Mouse (Mus musculus): ENCODE data around the gene Rasgrp3. TPM values are rescaled to one million over a fixed set of nuclear protein-coding genes. Genes with fewer than 3 reads are reported as not detected.

Rasgrp3 gene
- polyA plus RNA-seq, 1 experiment from 2014 or later = 5.2 TPM

GRCm38 (mm10) chr17:75557031-75557430 is 121.3 kb downstream of the Rasgrp3 start:
- no peak for TF ChIP-seq EP300 (optimal IDR thresholded peaks at IDR 0.05)
- no peak for TF ChIP-seq CTCF (IDR thresholded peaks at IDR 0.05; ENCODE audit: low read depth)
- Histone ChIP-seq H3K36me3 (ENCODE audit: control insufficient read depth, insufficient read depth, low read length) (no peaks in the 10 kb centered on the region), H3K27ac (replicated peaks) (no peak overlapping the region), H3K4me1 (replicated peaks; ENCODE audit: control insufficient read depth, insufficient read depth) (no peaks in the 10 kb centered on the region), H3K4me2 (replicated peaks; ENCODE audit: low read depth) (no peak overlapping the region), H3K4me3 (ENCODE audit: low read depth, low read length) (no peak overlapping the region), H3K9me3 (ENCODE audit: control insufficient read depth, low read length) (no peaks in the 10 kb centered on the region), H3K27me3 (ENCODE audit: control insufficient read depth, insufficient read depth, low read length) (no peaks in the 10 kb centered on the region), H3K9ac (ENCODE audit: low read length) (no peak overlapping the region)
- DNase-seq (ENCODE audit: low spot score) (no peak), ATAC-seq (ENCODE audit: low FRiP score, low TSS enrichment) (no peak)
- WGBS = 33% methylated on average over 3 of the region's 3 CpGs

- H3K4me2 ChIP-seq (replicated peaks; ENCODE audit: low read depth) = no peak overlapping the region
- H3K9ac ChIP-seq (ENCODE audit: low read length) = no peak overlapping the region
- no peaks in the 10 kb centered on the region for H3K4me1 ChIP-seq (replicated peaks; ENCODE audit: control insufficient read depth, insufficient read depth)
- no peak for ATAC-seq (ENCODE audit: low FRiP score, low TSS enrichment)
- no peaks in the 10 kb centered on the region for H3K27me3 ChIP-seq (ENCODE audit: control insufficient read depth, insufficient read depth, low read length)
- 94% methylated on average over 2 of the region's 2 CpGs for WGBS
- no peak overlapping the region for H3K27ac ChIP-seq (replicated peaks)
- DNase-seq (ENCODE audit: low spot score) = no peak
- no peak overlapping the region for H3K4me3 ChIP-seq (ENCODE audit: low read depth, low read length)
- TF ChIP-seq EP300 (optimal IDR thresholded peaks at IDR 0.05) (no peak), CTCF (IDR thresholded peaks at IDR 0.05; ENCODE audit: low read depth) (no peak)
- no peaks in the 10 kb centered on the region for H3K36me3 ChIP-seq (ENCODE audit: control insufficient read depth, insufficient read depth, low read length)
- H3K9me3 ChIP-seq (ENCODE audit: control insufficient read depth, low read length) = no peaks in the 10 kb centered on the region
These were observed 122.3 kb downstream of the Rasgrp3 start for GRCm38 (mm10) chr17:75558041-75558440.

- ATAC-seq (ENCODE audit: low FRiP score, low TSS enrichment) (no peak), DNase-seq (ENCODE audit: low spot score) (no peak)
- H3K4me2 ChIP-seq (replicated peaks; ENCODE audit: low read depth) = no peak overlapping the region
- H3K9me3 ChIP-seq (ENCODE audit: control insufficient read depth, low read length) = no peaks in the 10 kb centered on the region
- no peak overlapping the region for H3K4me3 ChIP-seq (ENCODE audit: low read depth, low read length)
- H3K27ac ChIP-seq (replicated peaks) = no peak overlapping the region
- H3K4me1 ChIP-seq (replicated peaks; ENCODE audit: control insufficient read depth, insufficient read depth) = no peaks in the 10 kb centered on the region
- H3K36me3 ChIP-seq (ENCODE audit: control insufficient read depth, insufficient read depth, low read length) = no peaks in the 10 kb centered on the region
- WGBS = 62% methylated on average over 7 of the region's 7 CpGs
- TF ChIP-seq EP300 (optimal IDR thresholded peaks at IDR 0.05) (no peak), CTCF (IDR thresholded peaks at IDR 0.05; ENCODE audit: low read depth) (no peak)
- no peak overlapping the region for H3K9ac ChIP-seq (ENCODE audit: low read length)
- H3K27me3 ChIP-seq (ENCODE audit: control insufficient read depth, insufficient read depth, low read length) = no peaks in the 10 kb centered on the region
These were observed 139.9 kb downstream of the Rasgrp3 start for GRCm38 (mm10) chr17:75575608-75576007.

Other genes with a start within 250 kb of the Rasgrp3 start
- gene Fam98a, start 116.0 kb downstream of the Rasgrp3 start, polyA plus RNA-seq (2015; fragmentation: Nextera tagmentation; extraction: Ambion mirVana) = 14.2 and 15.6 TPM in 2 replicates